Comparison of ENCODE assay signal across 12 mouse cellular contexts in genomic region chr13:114198252-114198799, GRCm38 (mm10).
DNase-seq lines count a peak whose midpoint lies in the region; ATAC-seq and TF ChIP-seq lines count a peak whose summit lies in the region.
"Had no signal": no experiment of that assay in that cellular context is flagged by ENCODE, and none has a peak within 500 bp of the region (broad histone marks: within the 10 kb centered on the region; RNA-seq: fewer than 3 reads in every experiment).

No protein-coding gene starts in this region.

- H3K27ac ChIP-seq in hindbrain, postnatal 0 days, result no peak overlapping the region
- H3K27ac ChIP-seq in hindbrain, embryonic 12.5 days, result no peak overlapping the region
- no peak overlapping the region for H3K27ac ChIP-seq in forebrain, embryonic 13.5 days
- H3K27ac ChIP-seq: heart, embryonic 15.5 days; stomach, embryonic 15.5 days had no signal

- DNase-seq in hindbrain, postnatal 0 days (ENCODE audit: low spot score), result peak; percentile 9
- peak; percentile 19 for DNase-seq in right cerebral cortex, adult 18-20 months
- no peak for DNase-seq in right cerebral cortex, postnatal 4 days
- no peak for DNase-seq in kidney, adult 9 months
- DNase-seq in natural killer cell, adult 2 months (ENCODE audit: low spot score in 2 of 2), result no peak
- DNase-seq: cerebellum, postnatal 36 days; lung, postnatal 14 days had no signal

- H3K27me3 ChIP-seq in hindbrain, postnatal 0 days (ENCODE audit: insufficient read depth, low read length), result no peaks in the 10 kb centered on the region
- H3K27me3 ChIP-seq in hindbrain, embryonic 12.5 days, result no peaks in the 10 kb centered on the region
- H3K27me3 ChIP-seq in forebrain, embryonic 13.5 days, result no peaks in the 10 kb centered on the region
- H3K27me3 ChIP-seq: heart, embryonic 15.5 days; megakaryocyte, embryonic 14.5 days; stomach, embryonic 15.5 days had no signal

- WGBS in hindbrain, postnatal 0 days, result 66% methylated on average over 10 of the region's 10 CpGs
- WGBS in hindbrain, embryonic 12.5 days, result 82% methylated on average over 10 of the region's 10 CpGs
- WGBS in forebrain, embryonic 13.5 days, result 75% methylated on average over 10 of the region's 10 CpGs

- H3K4me1 ChIP-seq in hindbrain, postnatal 0 days (ENCODE audit: insufficient read depth, low read length), result no peaks in the 10 kb centered on the region
- H3K4me1 ChIP-seq in hindbrain, embryonic 12.5 days, result no peaks in the 10 kb centered on the region
- H3K4me1 ChIP-seq in forebrain, embryonic 13.5 days, result 0 out of 2 replicates have a peak, but pooled peaks cover 7% of the 10 kb centered on the region
- H3K4me1 ChIP-seq: heart, embryonic 15.5 days; megakaryocyte, embryonic 14.5 days had no signal

- H3K9ac ChIP-seq in hindbrain, postnatal 0 days (replicated peaks; ENCODE audit: low read length), result no peak overlapping the region
- H3K9ac ChIP-seq in hindbrain, embryonic 12.5 days, result no peak overlapping the region
- H3K9ac ChIP-seq in forebrain, embryonic 13.5 days, result no peak overlapping the region
- H3K9ac ChIP-seq: heart, embryonic 15.5 days; stomach, embryonic 15.5 days had no signal

- no peaks in the 10 kb centered on the region for H3K36me3 ChIP-seq in hindbrain, postnatal 0 days (ENCODE audit: insufficient read depth, low read length)
- no peaks in the 10 kb centered on the region for H3K36me3 ChIP-seq in hindbrain, embryonic 12.5 days
- H3K36me3 ChIP-seq in forebrain, embryonic 13.5 days (ENCODE audit: poor library complexity, severe bottlenecking), result no peaks in the 10 kb centered on the region
- H3K36me3 ChIP-seq: heart, embryonic 15.5 days; stomach, embryonic 15.5 days had no signal

- peak overlapping the region; percentile 36 for H3K4me2 ChIP-seq in hindbrain, postnatal 0 days (ENCODE audit: low read depth, low read length)
- no peak overlapping the region for H3K4me2 ChIP-seq in hindbrain, embryonic 12.5 days (replicated peaks)
- no peak overlapping the region for H3K4me2 ChIP-seq in forebrain, embryonic 13.5 days
- H3K4me2 ChIP-seq: heart, embryonic 15.5 days; stomach, embryonic 15.5 days had no signal

- TF ChIP-seq CTCF in hindbrain, postnatal 0 days (IDR thresholded peaks at IDR 0.05; ENCODE audit: low read depth), result no peak

- H3K9me3 ChIP-seq in hindbrain, postnatal 0 days (ENCODE audit: low read length), result no peaks in the 10 kb centered on the region
- H3K9me3 ChIP-seq in hindbrain, embryonic 12.5 days (replicated peaks), result no peaks in the 10 kb centered on the region
- no peaks in the 10 kb centered on the region for H3K9me3 ChIP-seq in forebrain, embryonic 13.5 days (replicated peaks)
- H3K9me3 ChIP-seq: heart, embryonic 15.5 days; stomach, embryonic 15.5 days had no signal

- no peak overlapping the region for H3K4me3 ChIP-seq in hindbrain, postnatal 0 days (ENCODE audit: low read length)
- H3K4me3 ChIP-seq in hindbrain, embryonic 12.5 days, result no peak overlapping the region
- no peak overlapping the region for H3K4me3 ChIP-seq in forebrain, embryonic 13.5 days
- H3K4me3 ChIP-seq: heart, embryonic 15.5 days; megakaryocyte, embryonic 14.5 days; stomach, embryonic 15.5 days had no signal

- peak; percentile 59 for ATAC-seq in hindbrain, postnatal 0 days
- no peak for ATAC-seq in hindbrain, embryonic 12.5 days (ENCODE audit: low FRiP score)
- ATAC-seq in forebrain, embryonic 13.5 days, result peak; percentile 70

Comparison
In these comparisons a context has a peak if more than half of its experiments do, and no peak if none do; other contexts are left out.
1. DNase-seq: peak in hindbrain, postnatal 0 days (single experiment) and right cerebral cortex, adult 18-20 months (single experiment); none in right cerebral cortex, postnatal 4 days (single experiment), kidney, adult 9 months (single experiment) and natural killer cell, adult 2 months (0 of 2).